Mouse (Mus musculus): ENCODE results near the gene Cpt1b. TPM values are rescaled to one million over a fixed set of nuclear protein-coding genes. Genes with fewer than 3 reads are reported as not detected.

The Cpt1b gene
- polyA plus RNA-seq, 1 experiment from 2014 or later: 0.46 TPM

GRCm38 (mm10) chr15:89374340-89374739 is 51.3 kb downstream of the Cpt1b start:
- ATAC-seq: no peak
- Histone ChIP-seq H3K9me3 (ENCODE audit: control insufficient read depth) (no peaks in the 10 kb centered on the region), H3K27me3 (replicated peaks; ENCODE audit: control insufficient read depth, insufficient read depth, low read length) (peaks cover 34% of the 10 kb centered on the region), H3K9ac (ENCODE audit: low read depth, low read length) (peak overlapping the region; percentile 72), H3K4me1 (replicated peaks; ENCODE audit: control insufficient read depth, insufficient read depth, low read length) (peaks cover 9% of the 10 kb centered on the region), H3K4me3 (ENCODE audit: low read depth, low read length) (peak overlapping the region; percentile 68), H3K36me3 (ENCODE audit: control insufficient read depth, insufficient read depth) (peaks cover 30% of the 10 kb centered on the region), H3K4me2 (replicated peaks; ENCODE audit: low read depth) (peak overlapping the region; percentile 89), H3K27ac (ENCODE audit: low read depth, low read length) (peak overlapping the region; percentile 93)
- WGBS: 47% methylated on average over 9 of the region's 9 CpGs
- no peak for TF ChIP-seq CTCF (IDR thresholded peaks at IDR 0.05; ENCODE audit: low read depth)

- ATAC-seq: peak; percentile 78
Observed at GRCm38 (mm10) chr15:89373762-89374248, 51.9 kb downstream of the Cpt1b start, which contains the start of gene Sco2. Sco2 (minus strand) TSS chr15:89373846.

DNA sequence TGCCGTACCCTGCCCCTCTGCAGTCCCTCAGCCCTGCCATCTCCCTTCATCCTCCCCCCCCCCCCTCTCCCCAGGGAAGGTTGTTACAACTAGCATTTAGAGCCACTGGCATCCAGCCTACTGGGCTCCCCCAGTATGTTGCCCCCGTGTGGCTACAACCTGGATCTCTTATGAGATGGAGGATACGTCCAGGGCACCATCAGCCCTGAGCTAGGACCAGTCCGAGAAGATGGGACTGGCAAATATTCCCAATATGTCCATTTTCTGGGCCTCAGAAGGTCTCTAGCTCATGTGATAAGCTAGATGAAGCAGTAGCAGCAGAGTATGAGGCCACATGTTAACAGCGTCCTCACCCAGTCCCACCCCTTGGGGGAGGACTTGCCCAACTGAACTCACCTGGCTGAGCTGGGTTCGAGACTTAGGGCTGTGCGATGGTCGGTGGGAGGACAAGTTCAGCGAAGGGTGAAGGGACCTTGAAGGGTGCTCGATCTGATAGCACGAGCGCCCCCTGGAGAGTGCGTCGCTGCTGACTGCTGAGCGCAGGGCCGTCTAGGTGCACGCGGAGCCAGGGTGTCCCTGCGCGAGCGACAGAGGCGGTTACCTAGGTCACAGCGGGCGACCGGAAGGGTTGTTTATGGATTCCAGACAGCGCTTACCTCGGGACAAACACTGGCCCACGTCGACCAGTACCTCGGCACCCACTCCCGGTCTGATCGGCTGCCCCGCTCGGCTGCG is 52.5 kb downstream of the Cpt1b start:
- WGBS: 1% methylated on average over 35 of the region's 35 CpGs
- H3K4me1 ChIP-seq (replicated peaks; ENCODE audit: control insufficient read depth, insufficient read depth, low read length): peaks cover 3% of the 10 kb centered on the region; the same call in 1 of the 2 replicates
- H3K27me3 ChIP-seq (replicated peaks; ENCODE audit: control insufficient read depth, insufficient read depth, low read length): peaks cover 22% of the 10 kb centered on the region
- peaks cover 41% of the 10 kb centered on the region for H3K36me3 ChIP-seq (ENCODE audit: control insufficient read depth, insufficient read depth)
- TF ChIP-seq CTCF (IDR thresholded peaks at IDR 0.05; ENCODE audit: low read depth): peak; percentile 77
- peak overlapping the region; percentile 93 for H3K27ac ChIP-seq (ENCODE audit: low read depth, low read length)
- H3K4me2 ChIP-seq (replicated peaks; ENCODE audit: low read depth): peak overlapping the region; percentile 89
- peak overlapping the region; percentile 72 for H3K9ac ChIP-seq (ENCODE audit: low read depth, low read length)
- no peaks in the 10 kb centered on the region for H3K9me3 ChIP-seq (ENCODE audit: control insufficient read depth)
- H3K4me3 ChIP-seq (ENCODE audit: low read depth, low read length): peak overlapping the region; percentile 68
- peak; percentile 83 for ATAC-seq

More at GRCm38 (mm10) chr15:89373762-89374248, 51.9 kb downstream of the Cpt1b start, which contains the start of gene Sco2:
- H3K9ac ChIP-seq (ENCODE audit: low read depth, low read length): peak within 1 kb of the TSS; percentile 72
- peak within 1 kb of the TSS; percentile 89 for H3K4me2 ChIP-seq (replicated peaks; ENCODE audit: low read depth)
- H3K27ac ChIP-seq (ENCODE audit: low read depth, low read length): peak within 1 kb of the TSS; percentile 93
- H3K9me3 ChIP-seq (ENCODE audit: control insufficient read depth): no peaks in the 10 kb centered on the region
- peaks cover 29% of the 10 kb centered on the region for H3K27me3 ChIP-seq (replicated peaks; ENCODE audit: control insufficient read depth, insufficient read depth, low read length)
- peaks cover 7% of the 10 kb centered on the region for H3K4me1 ChIP-seq (replicated peaks; ENCODE audit: control insufficient read depth, insufficient read depth, low read length)
- TF ChIP-seq CTCF (IDR thresholded peaks at IDR 0.05; ENCODE audit: low read depth): peak; percentile 92
- H3K4me3 ChIP-seq (ENCODE audit: low read depth, low read length): peak within 1 kb of the TSS; percentile 68
- under 1% methylated on average over 42 of the region's 42 CpGs for WGBS
- H3K36me3 ChIP-seq (ENCODE audit: control insufficient read depth, insufficient read depth): peaks cover 35% of the 10 kb centered on the region

DNA sequence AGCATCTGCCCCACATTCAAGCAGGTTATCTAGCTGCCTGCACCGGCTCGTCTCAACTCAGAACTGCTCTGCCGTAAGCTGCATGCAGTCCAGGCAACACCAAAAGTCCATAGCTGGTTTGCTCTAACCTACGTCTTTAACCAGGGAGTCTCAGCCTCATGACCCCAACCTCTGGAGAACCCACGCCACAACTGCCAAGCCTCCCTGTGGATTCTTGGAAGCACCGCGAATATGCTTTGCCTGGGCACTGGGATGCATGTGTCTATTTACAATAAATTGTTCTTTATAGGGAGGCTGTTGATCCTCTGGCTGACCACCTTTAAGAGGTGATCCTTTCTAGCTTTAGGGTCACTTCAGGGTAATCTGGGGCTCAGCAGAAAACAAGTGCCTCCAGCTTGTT is 53.1 kb downstream of the Cpt1b start:
- Histone ChIP-seq H3K27me3 (replicated peaks; ENCODE audit: control insufficient read depth, insufficient read depth, low read length) (peaks cover 16% of the 10 kb centered on the region), H3K36me3 (ENCODE audit: control insufficient read depth, insufficient read depth) (peaks cover 48% of the 10 kb centered on the region), H3K27ac (ENCODE audit: low read depth, low read length) (peak overlapping the region; percentile 93; the same call in 1 of the 2 replicates), H3K4me1 (replicated peaks; ENCODE audit: control insufficient read depth, insufficient read depth, low read length) (peaks cover 3% of the 10 kb centered on the region; the same call in 1 of the 2 replicates), H3K4me3 (ENCODE audit: low read depth, low read length) (peak overlapping the region; percentile 68; the same call in 1 of the 2 replicates), H3K9me3 (ENCODE audit: control insufficient read depth) (no peaks in the 10 kb centered on the region), H3K9ac (ENCODE audit: low read depth, low read length) (no peak overlapping the region), H3K4me2 (replicated peaks; ENCODE audit: low read depth) (peak overlapping the region; percentile 89)
- no peak for ATAC-seq
- 76% methylated on average over 7 of the region's 7 CpGs for WGBS
- TF ChIP-seq CTCF (IDR thresholded peaks at IDR 0.05; ENCODE audit: low read depth): no peak

DNA sequence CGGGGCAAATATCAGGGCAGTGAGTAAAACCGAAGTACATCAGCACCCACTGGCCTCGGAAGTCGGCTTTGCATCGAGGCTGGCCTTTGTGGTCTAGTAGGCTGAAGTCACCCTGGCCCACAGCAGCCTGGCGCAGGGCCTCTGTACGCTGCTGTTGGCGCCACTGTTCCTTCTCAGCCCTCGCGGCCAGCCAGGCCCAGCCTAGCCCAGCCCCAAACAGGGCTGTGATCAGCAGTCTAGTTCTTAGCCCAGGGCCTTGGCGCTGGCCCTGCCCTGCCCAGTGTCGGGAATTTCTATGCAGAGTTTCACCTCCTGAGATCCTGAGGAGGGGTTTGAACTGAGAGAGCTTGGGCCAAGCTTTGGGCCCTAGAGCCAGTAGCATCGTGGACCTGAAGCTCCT is 53.6 kb downstream of the Cpt1b start:
- 80% methylated on average over 13 of the region's 13 CpGs for WGBS
- TF ChIP-seq CTCF (IDR thresholded peaks at IDR 0.05; ENCODE audit: low read depth): no peak
- Histone ChIP-seq H3K4me2 (replicated peaks; ENCODE audit: low read depth) (no peak overlapping the region), H3K36me3 (ENCODE audit: control insufficient read depth, insufficient read depth) (peaks cover 52% of the 10 kb centered on the region), H3K9ac (ENCODE audit: low read depth, low read length) (no peak overlapping the region), H3K27me3 (replicated peaks; ENCODE audit: control insufficient read depth, insufficient read depth, low read length) (peaks cover 11% of the 10 kb centered on the region; the same call in 1 of the 2 replicates), H3K4me3 (ENCODE audit: low read depth, low read length) (no peak overlapping the region), H3K4me1 (replicated peaks; ENCODE audit: control insufficient read depth, insufficient read depth, low read length) (peaks cover 3% of the 10 kb centered on the region; the same call in 1 of the 2 replicates), H3K27ac (ENCODE audit: low read depth, low read length) (no peak overlapping the region), H3K9me3 (ENCODE audit: control insufficient read depth) (no peaks in the 10 kb centered on the region)
- ATAC-seq: no peak

Other genes with a start within 250 kb of the Cpt1b start
- gene Plxnb2, start 245.1 kb downstream of the Cpt1b start, polyA plus RNA-seq (2015; fragmentation: Nextera tagmentation; extraction: Ambion mirVana): 71.5 and 74.0 TPM in 2 replicates
- 3.2 and 3.4 TPM in 2 replicates for gene Dennd6b, start 229.4 kb downstream of the Cpt1b start, polyA plus RNA-seq (2015; fragmentation: Nextera tagmentation; extraction: Ambion mirVana)
- 17.7 and 21.3 TPM in 2 replicates for gene Ppp6r2, start 214.3 kb downstream of the Cpt1b start, polyA plus RNA-seq (2015; fragmentation: Nextera tagmentation; extraction: Ambion mirVana)
- gene Sbf1, start 110.6 kb downstream of the Cpt1b start, polyA plus RNA-seq (2015; fragmentation: Nextera tagmentation; extraction: Ambion mirVana): 22.2 and 24.2 TPM in 2 replicates
- 0.14 TPM in 1 of 2 replicates, not detected in the other for gene Adm2, start 103.1 kb downstream of the Cpt1b start, polyA plus RNA-seq (2015; fragmentation: Nextera tagmentation; extraction: Ambion mirVana)
- gene Miox, start 91.5 kb downstream of the Cpt1b start, polyA plus RNA-seq (2015; fragmentation: Nextera tagmentation; extraction: Ambion mirVana): not detected in 2 replicates
- 19.1 and 20.5 TPM in 2 replicates for gene Lmf2, start 70.2 kb downstream of the Cpt1b start, polyA plus RNA-seq (2015; fragmentation: Nextera tagmentation; extraction: Ambion mirVana)
- gene Ncaph2, start 70.1 kb downstream of the Cpt1b start, polyA plus RNA-seq (2015; fragmentation: Nextera tagmentation; extraction: Ambion mirVana): 55.2 and 65.2 TPM in 2 replicates
- gene Sco2, start 52.0 kb downstream of the Cpt1b start, polyA plus RNA-seq (2015; fragmentation: Nextera tagmentation; extraction: Ambion mirVana): 14.6 and 18.0 TPM in 2 replicates
- gene Tymp, start 48.8 kb downstream of the Cpt1b start, polyA plus RNA-seq (2015; fragmentation: Nextera tagmentation; extraction: Ambion mirVana): 3.6 and 4.8 TPM in 2 replicates
- gene Odf3b, start 46.6 kb downstream of the Cpt1b start, polyA plus RNA-seq (2015; fragmentation: Nextera tagmentation; extraction: Ambion mirVana): 2.1 and 3.2 TPM in 2 replicates
- gene Klhdc7b, start 40.9 kb downstream of the Cpt1b start, polyA plus RNA-seq (2015; fragmentation: Nextera tagmentation; extraction: Ambion mirVana): not detected in 2 replicates
- 3.4 and 5.0 TPM in 2 replicates for gene Syce3, start 15.4 kb downstream of the Cpt1b start, polyA plus RNA-seq (2015; fragmentation: Nextera tagmentation; extraction: Ambion mirVana)
- 1.1 and 1.3 TPM in 2 replicates for gene C730034F03Rik, start 3.7 kb upstream of the Cpt1b start, polyA plus RNA-seq (2015; fragmentation: Nextera tagmentation; extraction: Ambion mirVana)
- gene Gm44502, start 3.8 kb upstream of the Cpt1b start, polyA plus RNA-seq (2015; fragmentation: Nextera tagmentation; extraction: Ambion mirVana): not detected in 2 replicates
- 85.8 and 92.3 TPM in 2 replicates for gene Chkb, start 4.0 kb upstream of the Cpt1b start, polyA plus RNA-seq (2015; fragmentation: Nextera tagmentation; extraction: Ambion mirVana)
- gene Mapk8ip2, start 28.1 kb upstream of the Cpt1b start, polyA plus RNA-seq (2015; fragmentation: Nextera tagmentation; extraction: Ambion mirVana): 1.9 and 2.0 TPM in 2 replicates
- gene Arsa, start 51.6 kb upstream of the Cpt1b start, polyA plus RNA-seq (2015; fragmentation: Nextera tagmentation; extraction: Ambion mirVana): 32.0 and 36.2 TPM in 2 replicates
- 0.51 and 0.73 TPM in 2 replicates for gene Shank3, start 73.8 kb upstream of the Cpt1b start, polyA plus RNA-seq (2015; fragmentation: Nextera tagmentation; extraction: Ambion mirVana)
- 0.10 and 0.14 TPM in 2 replicates for gene Acr, start 142.5 kb upstream of the Cpt1b start, polyA plus RNA-seq (2015; fragmentation: Nextera tagmentation; extraction: Ambion mirVana)
- 7.1 and 7.6 TPM in 2 replicates for gene Rabl2, start 166.1 kb upstream of the Cpt1b start, polyA plus RNA-seq (2015; fragmentation: Nextera tagmentation; extraction: Ambion mirVana)